Mouse (Mus musculus): Measurements from ENCODE around the gene Dpp6. TPM values are rescaled to one million over a fixed set of nuclear protein-coding genes. Genes with fewer than 3 reads are reported as not detected.
A peak's percentile ranks its signal among the peaks of the same experiment; 100 is the strongest.

Gene Dpp6
- total RNA-seq, 2 experiments from 2014 or later: not detected

GRCm38 (mm10) chr5:27587970-27588758 lies 771.2 kb downstream of the Dpp6 start:
- ATAC-seq (replicated peaks; ENCODE audit: low FRiP score, low TSS enrichment, poor library complexity, severe bottlenecking): no peak

GRCm38 (mm10) chr5:27604132-27604531 lies 787.1 kb downstream of the Dpp6 start:
- no peak for ATAC-seq (replicated peaks; ENCODE audit: low FRiP score, low TSS enrichment, poor library complexity, severe bottlenecking)

- 0 out of 2 replicates have a peak, but pooled peaks have one; percentile 47 for ATAC-seq (replicated peaks; ENCODE audit: low FRiP score, low TSS enrichment, poor library complexity, severe bottlenecking)
Observed at GRCm38 (mm10) chr5:27615769-27616168, 798.8 kb downstream of the Dpp6 start.

GRCm38 (mm10) chr5:27621811-27622210 lies 804.8 kb downstream of the Dpp6 start:
- no peak for ATAC-seq (replicated peaks; ENCODE audit: low FRiP score, low TSS enrichment, poor library complexity, severe bottlenecking)

- no peak for ATAC-seq (replicated peaks; ENCODE audit: low FRiP score, low TSS enrichment, poor library complexity, severe bottlenecking)
Observed at GRCm38 (mm10) chr5:27623876-27624275, 806.9 kb downstream of the Dpp6 start.

- no peak for ATAC-seq (replicated peaks; ENCODE audit: low FRiP score, low TSS enrichment, poor library complexity, severe bottlenecking)
Observed at GRCm38 (mm10) chr5:27632151-27632550, 815.1 kb downstream of the Dpp6 start.

GRCm38 (mm10) chr5:27635941-27636340 lies 818.9 kb downstream of the Dpp6 start:
- ATAC-seq (replicated peaks; ENCODE audit: low FRiP score, low TSS enrichment, poor library complexity, severe bottlenecking): no peak

GRCm38 (mm10) chr5:27641876-27642275 lies 824.9 kb downstream of the Dpp6 start:
- no peak for ATAC-seq (replicated peaks; ENCODE audit: low FRiP score, low TSS enrichment, poor library complexity, severe bottlenecking)

- ATAC-seq (replicated peaks; ENCODE audit: low FRiP score, low TSS enrichment, poor library complexity, severe bottlenecking): peak; percentile 44; the same call in 1 of the 2 replicates
Observed at GRCm38 (mm10) chr5:27651879-27652814, 835.1 kb downstream of the Dpp6 start.

GRCm38 (mm10) chr5:27656101-27656500 lies 839.1 kb downstream of the Dpp6 start:
- ATAC-seq (replicated peaks; ENCODE audit: low FRiP score, low TSS enrichment, poor library complexity, severe bottlenecking): no peak

GRCm38 (mm10) chr5:27657672-27658071 lies 840.7 kb downstream of the Dpp6 start:
- no peak for ATAC-seq (replicated peaks; ENCODE audit: low FRiP score, low TSS enrichment, poor library complexity, severe bottlenecking)

GRCm38 (mm10) chr5:27658165-27658564 lies 841.2 kb downstream of the Dpp6 start:
- no peak for ATAC-seq (replicated peaks; ENCODE audit: low FRiP score, low TSS enrichment, poor library complexity, severe bottlenecking)

GRCm38 (mm10) chr5:27658569-27658968 lies 841.6 kb downstream of the Dpp6 start:
- peak; percentile 44; the same call in 1 of the 2 replicates for ATAC-seq (replicated peaks; ENCODE audit: low FRiP score, low TSS enrichment, poor library complexity, severe bottlenecking)

GRCm38 (mm10) chr5:27659019-27659418 lies 842.0 kb downstream of the Dpp6 start:
- no peak for ATAC-seq (replicated peaks; ENCODE audit: low FRiP score, low TSS enrichment, poor library complexity, severe bottlenecking)

GRCm38 (mm10) chr5:27659781-27660180 lies 842.8 kb downstream of the Dpp6 start:
- ATAC-seq (replicated peaks; ENCODE audit: low FRiP score, low TSS enrichment, poor library complexity, severe bottlenecking): no peak

GRCm38 (mm10) chr5:27664111-27664510 lies 847.1 kb downstream of the Dpp6 start:
- no peak for ATAC-seq (replicated peaks; ENCODE audit: low FRiP score, low TSS enrichment, poor library complexity, severe bottlenecking)

GRCm38 (mm10) chr5:27671487-27671886 lies 854.5 kb downstream of the Dpp6 start:
- ATAC-seq (replicated peaks; ENCODE audit: low FRiP score, low TSS enrichment, poor library complexity, severe bottlenecking): no peak

GRCm38 (mm10) chr5:27677247-27677666 lies 860.3 kb downstream of the Dpp6 start:
- peak; percentile 74 for ATAC-seq (replicated peaks; ENCODE audit: low FRiP score, low TSS enrichment, poor library complexity, severe bottlenecking)

GRCm38 (mm10) chr5:27679151-27679550 lies 862.1 kb downstream of the Dpp6 start:
- ATAC-seq (replicated peaks; ENCODE audit: low FRiP score, low TSS enrichment, poor library complexity, severe bottlenecking): no peak

GRCm38 (mm10) chr5:27680476-27680875 lies 863.5 kb downstream of the Dpp6 start:
- ATAC-seq (replicated peaks; ENCODE audit: low FRiP score, low TSS enrichment, poor library complexity, severe bottlenecking): peak; percentile 88
